Mouse (Mus musculus): ENCODE data around the gene Tmsb10.

Tmsb10 gene

DNA sequence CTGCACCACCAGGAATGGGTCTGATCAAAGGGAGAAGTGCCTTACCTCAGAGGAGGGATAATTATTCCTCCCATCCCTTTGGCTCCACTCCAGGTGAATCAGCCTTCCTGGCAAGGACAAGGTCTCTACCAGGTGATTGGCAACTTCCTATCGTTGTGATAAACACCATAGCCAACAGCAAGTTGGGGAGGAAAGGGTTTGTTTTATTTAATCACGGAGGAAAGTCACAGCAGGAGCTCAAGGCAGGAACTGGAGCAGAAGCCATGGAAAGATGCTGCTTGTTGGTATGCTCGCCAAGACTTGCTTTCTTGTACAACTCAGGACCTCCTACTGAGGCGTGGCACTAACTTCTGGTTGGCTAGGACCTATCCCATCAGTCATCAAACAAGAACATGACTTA lies 47.3 kb downstream of the Tmsb10 start:
- no peak for DNase-seq (ENCODE audit: low read depth, low spot score)
